Mouse (Mus musculus) ES-E14 (cell line): ENCODE results near the gene 5730596B20Rik. TPM values are rescaled to one million over a fixed set of nuclear protein-coding genes. Genes with fewer than 3 reads are reported as not detected.

Source experiments
- DNase-seq: peaks from one replicate; pipeline ENCODE4 v3.0.0-alpha.2; 2013; ENCODE audit warnings: low read depth, low spot score
- H3K27ac ChIP-seq: 2 replicates; pipeline ENCODE4 v1.5.1; 2012; ENCODE audit warnings: low read depth, mild to moderate bottlenecking, low read length, moderate library complexity, mixed read lengths; ENCODE audit not compliant: poor library complexity, insufficient read depth, severe bottlenecking
- H3K36me3 ChIP-seq: 2 replicates; pipeline ENCODE4 v1.6.1; 2012; ENCODE audit warnings: mild to moderate bottlenecking, low read length, moderate library complexity, mixed read lengths; ENCODE audit not compliant: control insufficient read depth, poor library complexity, insufficient read depth, severe bottlenecking
- H3K4me1 ChIP-seq, 2 experiments: fragments of 150-350 bp in 1 of 2; sonication (generic) in 1 of 2; 2 replicates each; pipeline ENCODE4 v1.6.1; 2012; ENCODE audit warnings: low read length in 2 of 2, mild to moderate bottlenecking in 1 of 2, mixed read lengths in 1 of 2; ENCODE audit not compliant: control insufficient read depth in 2 of 2, insufficient read depth in 2 of 2, poor library complexity in 1 of 2
- H3K4me3 ChIP-seq, 2 experiments: fragments of 150-350 bp in 1 of 2; sonication (generic) in 1 of 2; 2 replicates each; pipeline ENCODE4 v1.5.1; 2012; ENCODE audit warnings: low read length in 2 of 2, low read depth in 1 of 2, mild to moderate bottlenecking in 1 of 2, mixed read lengths in 1 of 2; ENCODE audit not compliant: insufficient read depth in 1 of 2, poor library complexity in 1 of 2, severe bottlenecking in 1 of 2
- H3K9ac ChIP-seq: 2 replicates; pipeline ENCODE4 v1.6.1; 2012; ENCODE audit warnings: low read depth, mild to moderate bottlenecking, low read length, mixed read lengths; ENCODE audit not compliant: poor library complexity, insufficient read depth, severe bottlenecking
- H3K9me3 ChIP-seq: fragments of 150-350 bp; sonication (generic); 2 replicates; pipeline ENCODE4 v1.6.1; 2012; ENCODE audit warnings: low read depth, mild to moderate bottlenecking, low read length; ENCODE audit not compliant: control insufficient read depth, insufficient read depth
- CHD2 ChIP-seq: IDR thresholded peaks from 2 replicates; pipeline ENCODE4 v1.6.1; 2014; ENCODE audit warnings: mild to moderate bottlenecking, low read depth, low read length, inconsistent platforms
- HCFC1 ChIP-seq: IDR thresholded peaks from 2 replicates; pipeline ENCODE4 v1.6.1; 2012; ENCODE audit warnings: low read length, inconsistent platforms, borderline replicate concordance; ENCODE audit not compliant: insufficient read depth
- MAFK ChIP-seq: IDR thresholded peaks from 2 replicates; pipeline ENCODE4 v1.6.1; 2014; ENCODE audit warnings: mild to moderate bottlenecking, low read depth, low read length, inconsistent platforms; ENCODE audit not compliant: insufficient read depth
- ZC3H11A ChIP-seq: IDR thresholded peaks from 2 replicates; pipeline ENCODE4 v1.6.1; 2012; ENCODE audit warnings: low read depth, mild to moderate bottlenecking, inconsistent platforms, low read length, borderline replicate concordance
- ZNF384 ChIP-seq: IDR thresholded peaks from 2 replicates; pipeline ENCODE4 v1.6.1; 2012; ENCODE audit warnings: low read depth, low read length, inconsistent platforms
- in situ Hi-C, 2 experiments: fragments of 600-800 bp; cut with MboI; formaldehyde crosslinking; loops; one replicate each; pipeline ENCODE4 v1.15.1; 2025; ENCODE audit warnings: low sequenced_read_pairs in 2 of 2, inconsistent platforms in 1 of 2; ENCODE audit not compliant: unreplicated experiment in 2 of 2
- total RNA-seq: library from RNA; depleted of rRNA; stranded (reverse); fragments of 300-350 nt; gene quantifications from 2 replicates; pipeline ENCODE4 v1.2.3, GENCODE M21; 2012

5730596B20Rik gene
- total RNA-seq, 1 experiment: 0.18 TPM

- no peaks in the 10 kb centered on the region for H3K36me3 ChIP-seq
- no peaks in the 10 kb centered on the region for H3K9me3 ChIP-seq
- no peak for DNase-seq
- peaks cover 0 to 2% of the 10 kb centered on the region in 2 experiments; a peak in 1 of 4 replicates for H3K4me1 ChIP-seq
- in situ Hi-C loops: no loop called here
- TF ChIP-seq HCFC1: no peak
- TF ChIP-seq CHD2: no peak
- TF ChIP-seq MAFK: no peak
- no peak for TF ChIP-seq ZNF384
- no peak for TF ChIP-seq ZC3H11A
- H3K27ac ChIP-seq: no peak overlapping the region
- H3K4me3 ChIP-seq: no peak overlapping the region
- no peak overlapping the region for H3K9ac ChIP-seq
Observed at GRCm38 (mm10) chr6:52194690-52195089, 17.4 kb downstream of the 5730596B20Rik start.

- Histone ChIP-seq H3K9ac (no peak overlapping the region), H3K27ac (no peak overlapping the region), H3K4me1 (no peaks in the 10 kb centered on the region), H3K9me3 (no peaks in the 10 kb centered on the region), H3K36me3 (no peaks in the 10 kb centered on the region), H3K4me3 (no peak overlapping the region)
- TF ChIP-seq HCFC1: no peak
- no peak for TF ChIP-seq CHD2
- no peak for TF ChIP-seq ZC3H11A
- no peak for TF ChIP-seq MAFK
- TF ChIP-seq ZNF384: no peak
- DNase-seq: no peak
- in situ Hi-C loops: no loop called here
Observed at GRCm38 (mm10) chr6:52196811-52197210, 19.5 kb downstream of the 5730596B20Rik start.

- Histone ChIP-seq H3K4me1 (no peaks in the 10 kb centered on the region), H3K4me3 (no peak overlapping the region), H3K9me3 (no peaks in the 10 kb centered on the region), H3K9ac (no peak overlapping the region), H3K27ac (no peak overlapping the region), H3K36me3 (no peaks in the 10 kb centered on the region)
- DNase-seq: no peak
- in situ Hi-C loops: no loop called here
- no peak for TF ChIP-seq MAFK
- no peak for TF ChIP-seq CHD2
- no peak for TF ChIP-seq HCFC1
- TF ChIP-seq ZNF384: no peak
- no peak for TF ChIP-seq ZC3H11A
Observed at GRCm38 (mm10) chr6:52197271-52197670, 20.0 kb downstream of the 5730596B20Rik start.

- Histone ChIP-seq H3K36me3 (no peaks in the 10 kb centered on the region), H3K27ac (no peak overlapping the region), H3K9ac (no peak overlapping the region), H3K4me3 (no peak overlapping the region), H3K4me1 (peaks cover 0 to 2% of the 10 kb centered on the region in 2 experiments; a peak in 1 of 4 replicates), H3K9me3 (no peaks in the 10 kb centered on the region)
- TF ChIP-seq ZNF384: no peak
- TF ChIP-seq ZC3H11A: no peak
- TF ChIP-seq MAFK: no peak
- no peak for TF ChIP-seq CHD2
- TF ChIP-seq HCFC1: no peak
- no peak for DNase-seq
- in situ Hi-C loops: loop anchor here in 1 of 2 experiments (25.0 kb wide), 1 partner anchor 588 kb away; no protein-coding TSS in a partner anchor
Observed at GRCm38 (mm10) chr6:52200073-52200750, 22.9 kb downstream of the 5730596B20Rik start.
